Mouse (Mus musculus) effector memory CD4-positive, alpha-beta T cell, adult 5 months (primary cell): ENCODE measurements around the gene Alkbh4. TPM values are rescaled to one million over a fixed set of nuclear protein-coding genes. Genes with fewer than 3 reads are reported as not detected.

Source experiments
- polyA plus RNA-seq: library from polyadenylated mRNA; unstranded; fragments of 100-300 nt; shearing (Covaris generic); gene quantifications from one replicate; pipeline ENCODE4 v1.2.1, GENCODE M21; 2017

Gene Alkbh4
- polyA plus RNA-seq, result 37.6 TPM

GRCm38 (mm10) chr5:136135571-136136291 is at the start of gene Alkbh4, which contains the start of gene Lrwd1:
Alkbh4 (plus strand) TSS chr5:136136146.
Lrwd1 (minus strand) TSS chr5:136136074.

GRCm38 (mm10) chr5:136115891-136116783 is 19.8 kb upstream of the Alkbh4 start, which contains the start of gene Polr2j:
Polr2j (plus strand) TSS chr5:136116631.

GRCm38 (mm10) chr5:136170512-136171362 is 34.8 kb downstream of the Alkbh4 start, which contains the start of gene Orai2:
Orai2 (minus strand) TSS chr5:136170713.

Other genes with a start within 250 kb of the Alkbh4 start
- gene Hspb1, start 248.2 kb upstream of the Alkbh4 start, polyA plus RNA-seq, result 6.1 TPM
- 63.7 TPM for gene Ywhag, start 201.5 kb upstream of the Alkbh4 start, polyA plus RNA-seq
- not detected for gene Ssc4d, start 161.6 kb upstream of the Alkbh4 start, polyA plus RNA-seq
- not detected for gene Zp3, start 156.0 kb upstream of the Alkbh4 start, polyA plus RNA-seq
- gene Dtx2, start 141.3 kb upstream of the Alkbh4 start, polyA plus RNA-seq, result 23.4 TPM
- gene Upk3b, start 97.7 kb upstream of the Alkbh4 start, polyA plus RNA-seq, result not detected
- not detected for gene Upk3bl, start 81.7 kb upstream of the Alkbh4 start, polyA plus RNA-seq
- gene Rasa4, start 52.2 kb upstream of the Alkbh4 start, polyA plus RNA-seq, result 3.3 TPM
- gene Polr2j, start 19.5 kb upstream of the Alkbh4 start, polyA plus RNA-seq, result 55.2 TPM
- gene Lrwd1, start 72 bp upstream of the Alkbh4 start, polyA plus RNA-seq, result 31.2 TPM
- gene Orai2, start 34.6 kb downstream of the Alkbh4 start, polyA plus RNA-seq, result 86.2 TPM
- gene Prkrip1, start 62.8 kb downstream of the Alkbh4 start, polyA plus RNA-seq, result 28.9 TPM
- gene Sh2b2, start 110.4 kb downstream of the Alkbh4 start, polyA plus RNA-seq, result not detected